Mouse (Mus musculus): ENCODE data around the gene Vamp1. TPM values are rescaled to one million over a fixed set of nuclear protein-coding genes. Genes with fewer than 3 reads are reported as not detected.
"Not testable (repeated sequence)": the region's sequence is repeated elsewhere in the genome, so short reads cannot be mapped to it uniquely, and the experiment has no call there.

The Vamp1 gene
- polyA plus RNA-seq, 1 experiment from 2014 or later, result 4.2 TPM

GRCm38 (mm10) chr6:125282721-125283120 is 67.4 kb downstream of the Vamp1 start:
- 93% methylated on average over 13 of the region's 13 CpGs for WGBS
- not testable (repeated sequence) for H3K27me3 ChIP-seq (ENCODE audit: low read depth, poor library complexity, severe bottlenecking); H3K36me3 ChIP-seq; H3K4me1 ChIP-seq; H3K4me3 ChIP-seq; H3K9me3 ChIP-seq (replicated peaks); DNase-seq (ENCODE audit: low spot score); H3K27ac ChIP-seq (replicated peaks)

- H3K36me3 ChIP-seq, result no peaks in the 10 kb centered on the region
- no peaks in the 10 kb centered on the region for H3K27me3 ChIP-seq (ENCODE audit: low read depth, poor library complexity, severe bottlenecking)
- H3K4me1 ChIP-seq, result no peaks in the 10 kb centered on the region
- no peak overlapping the region for H3K4me3 ChIP-seq
- no peak overlapping the region for H3K27ac ChIP-seq (replicated peaks)
- H3K9me3 ChIP-seq (replicated peaks), result peaks cover 3% of the 10 kb centered on the region; the same call in 1 of the 2 replicates
- DNase-seq (ENCODE audit: low spot score), result no peak
- 73% methylated on average over 8 of the region's 8 CpGs for WGBS
Measured at GRCm38 (mm10) chr6:125284250-125284649, 68.9 kb downstream of the Vamp1 start.

- no peaks in the 10 kb centered on the region for H3K4me1 ChIP-seq
- 93% methylated on average over 7 of the region's 7 CpGs for WGBS
- no peak overlapping the region for H3K4me3 ChIP-seq
- no peaks in the 10 kb centered on the region for H3K27me3 ChIP-seq (ENCODE audit: low read depth, poor library complexity, severe bottlenecking)
- peaks cover 3% of the 10 kb centered on the region; the same call in 1 of the 2 replicates for H3K9me3 ChIP-seq (replicated peaks)
- no peak overlapping the region for H3K27ac ChIP-seq (replicated peaks)
- no peak for DNase-seq (ENCODE audit: low spot score)
- no peaks in the 10 kb centered on the region for H3K36me3 ChIP-seq
Measured at GRCm38 (mm10) chr6:125284751-125285150, 69.4 kb downstream of the Vamp1 start.

- no peak within 1 kb of the TSS for H3K4me3 ChIP-seq
- peaks cover 3% of the 10 kb centered on the region; the same call in 1 of the 2 replicates for H3K9me3 ChIP-seq (replicated peaks)
- no peaks in the 10 kb centered on the region for H3K4me1 ChIP-seq
- no peak within 1 kb of the TSS for H3K27ac ChIP-seq (replicated peaks)
- WGBS, result 93% methylated on average over 22 of the region's 22 CpGs
- no peak for DNase-seq (ENCODE audit: low spot score)
- no peaks in the 10 kb centered on the region for H3K36me3 ChIP-seq
- H3K27me3 ChIP-seq (ENCODE audit: low read depth, poor library complexity, severe bottlenecking), result no peaks in the 10 kb centered on the region
Measured at GRCm38 (mm10) chr6:125285890-125286289, 70.5 kb downstream of the Vamp1 start, which contains the start of gene Tuba3a. TSS of gene Tuba3a (minus strand) at chr6:125286042.

- no peaks in the 10 kb centered on the region for H3K27me3 ChIP-seq (ENCODE audit: low read depth, poor library complexity, severe bottlenecking)
- H3K4me1 ChIP-seq, result no peaks in the 10 kb centered on the region
- no peak for DNase-seq (ENCODE audit: low spot score)
- H3K27ac ChIP-seq (replicated peaks), result no peak overlapping the region
- WGBS, result 95% methylated on average over 4 of the region's 4 CpGs
- no peaks in the 10 kb centered on the region for H3K36me3 ChIP-seq
- peaks cover 3% of the 10 kb centered on the region; the same call in 1 of the 2 replicates for H3K9me3 ChIP-seq (replicated peaks)
- no peak overlapping the region for H3K4me3 ChIP-seq
Measured at GRCm38 (mm10) chr6:125286944-125287343, 71.6 kb downstream of the Vamp1 start.

- H3K27me3 ChIP-seq (ENCODE audit: low read depth, poor library complexity, severe bottlenecking), result no peaks in the 10 kb centered on the region
- H3K36me3 ChIP-seq, result no peaks in the 10 kb centered on the region
- peaks cover 3% of the 10 kb centered on the region; the same call in 1 of the 2 replicates for H3K9me3 ChIP-seq (replicated peaks)
- no peak overlapping the region for H3K4me3 ChIP-seq
- WGBS, result 84% methylated on average over 5 of the region's 5 CpGs
- DNase-seq (ENCODE audit: low spot score), result no peak
- no peaks in the 10 kb centered on the region for H3K4me1 ChIP-seq
- H3K27ac ChIP-seq (replicated peaks), result no peak overlapping the region
Measured at GRCm38 (mm10) chr6:125288730-125289129, 73.4 kb downstream of the Vamp1 start.

GRCm38 (mm10) chr6:125291329-125291728 is 76.0 kb downstream of the Vamp1 start:
- H3K4me3 ChIP-seq, result no peak overlapping the region
- H3K27me3 ChIP-seq (ENCODE audit: low read depth, poor library complexity, severe bottlenecking), result no peaks in the 10 kb centered on the region
- no peaks in the 10 kb centered on the region for H3K9me3 ChIP-seq (replicated peaks)
- no peak for DNase-seq (ENCODE audit: low spot score)
- H3K36me3 ChIP-seq, result no peaks in the 10 kb centered on the region
- no peaks in the 10 kb centered on the region for H3K4me1 ChIP-seq
- H3K27ac ChIP-seq (replicated peaks), result no peak overlapping the region
- WGBS, result 81% methylated on average over 4 of the region's 4 CpGs

- DNase-seq (ENCODE audit: low spot score), result no peak
- Histone ChIP-seq H3K27me3 (ENCODE audit: low read depth, poor library complexity, severe bottlenecking) (no peaks in the 10 kb centered on the region), H3K4me1 (no peaks in the 10 kb centered on the region), H3K27ac (replicated peaks) (no peak overlapping the region), H3K9me3 (replicated peaks) (no peaks in the 10 kb centered on the region), H3K4me3 (no peak overlapping the region), H3K36me3 (no peaks in the 10 kb centered on the region)
- WGBS, result 93% methylated on average over 7 of the region's 7 CpGs
Measured at GRCm38 (mm10) chr6:125292256-125292655, 76.9 kb downstream of the Vamp1 start.

- Histone ChIP-seq H3K9me3 (replicated peaks) (no peaks in the 10 kb centered on the region), H3K36me3 (no peaks in the 10 kb centered on the region), H3K27ac (replicated peaks) (no peak overlapping the region), H3K27me3 (ENCODE audit: low read depth, poor library complexity, severe bottlenecking) (no peaks in the 10 kb centered on the region), H3K4me3 (no peak overlapping the region), H3K4me1 (no peaks in the 10 kb centered on the region)
- WGBS, result 92% methylated on average over 4 of the region's 4 CpGs
- DNase-seq (ENCODE audit: low spot score), result no peak
Measured at GRCm38 (mm10) chr6:125294049-125294448, 78.7 kb downstream of the Vamp1 start.

Small RNAs within 50 kb of the gene (microRNA-seq; reads per million reads assigned to microRNA genes)
- gene Mir3098 (2.4 reads per million), gene Mir8113 (not detected)

Other genes starting within 250 kb of the Vamp1 start
- 0.81 and 2.1 TPM in 2 replicates for gene Pianp, start 218.9 kb upstream of the Vamp1 start, polyA plus RNA-seq (2016; fragmentation: Nextera tagmentation; extraction: Ambion mirVana)
- 9.3 and 9.5 TPM in 2 replicates for gene Zfp384, start 206.4 kb upstream of the Vamp1 start, polyA plus RNA-seq (2016; fragmentation: Nextera tagmentation; extraction: Ambion mirVana)
- 121 and 149 TPM in 2 replicates for gene Ing4, start 175.8 kb upstream of the Vamp1 start, polyA plus RNA-seq (2016; fragmentation: Nextera tagmentation; extraction: Ambion mirVana)
- gene Acrbp, start 165.9 kb upstream of the Vamp1 start, polyA plus RNA-seq (2016; fragmentation: Nextera tagmentation; extraction: Ambion mirVana), result 10.1 and 14.2 TPM in 2 replicates
- 0.16 and 0.19 TPM in 2 replicates for gene Lpar5, start 147.6 kb upstream of the Vamp1 start, polyA plus RNA-seq (2016; fragmentation: Nextera tagmentation; extraction: Ambion mirVana)
- 90.7 and 103 TPM in 2 replicates for gene Chd4, start 119.6 kb upstream of the Vamp1 start, polyA plus RNA-seq (2016; fragmentation: Nextera tagmentation; extraction: Ambion mirVana)
- 72.6 and 86.4 TPM in 2 replicates for gene Nop2, start 83.6 kb upstream of the Vamp1 start, polyA plus RNA-seq (2016; fragmentation: Nextera tagmentation; extraction: Ambion mirVana)
- 12.7 and 15.1 TPM in 2 replicates for gene Iffo1, start 70.3 kb upstream of the Vamp1 start, polyA plus RNA-seq (2016; fragmentation: Nextera tagmentation; extraction: Ambion mirVana)
- 2,729 and 3,222 TPM in 2 replicates for gene Gapdh, start 49.1 kb upstream of the Vamp1 start, polyA plus RNA-seq (2016; fragmentation: Nextera tagmentation; extraction: Ambion mirVana)
- gene Ncapd2, start 23.9 kb upstream of the Vamp1 start, polyA plus RNA-seq (2016; fragmentation: Nextera tagmentation; extraction: Ambion mirVana), result 236 and 246 TPM in 2 replicates
- gene Mrpl51, start 23.8 kb upstream of the Vamp1 start, polyA plus RNA-seq (2016; fragmentation: Nextera tagmentation; extraction: Ambion mirVana), result 211 and 231 TPM in 2 replicates
- gene Tapbpl, start 16.3 kb downstream of the Vamp1 start, polyA plus RNA-seq (2016; fragmentation: Nextera tagmentation; extraction: Ambion mirVana), result 1.5 and 2.0 TPM in 2 replicates
- gene Cd27, start 21.5 kb downstream of the Vamp1 start, polyA plus RNA-seq (2016; fragmentation: Nextera tagmentation; extraction: Ambion mirVana), result 2.1 and 2.2 TPM in 2 replicates
- gene Tuba3a, start 70.5 kb downstream of the Vamp1 start, polyA plus RNA-seq (2016; fragmentation: Nextera tagmentation; extraction: Ambion mirVana), result 0.11 TPM in 1 of 2 replicates, not detected in the other
- gene Ltbr, start 98.3 kb downstream of the Vamp1 start, polyA plus RNA-seq (2016; fragmentation: Nextera tagmentation; extraction: Ambion mirVana), result 21.2 and 23.5 TPM in 2 replicates
- 0.25 and 0.48 TPM in 2 replicates for gene Scnn1a, start 105.1 kb downstream of the Vamp1 start, polyA plus RNA-seq (2016; fragmentation: Nextera tagmentation; extraction: Ambion mirVana)
- 21.7 and 24.5 TPM in 2 replicates for gene Tnfrsf1a, start 133.8 kb downstream of the Vamp1 start, polyA plus RNA-seq (2016; fragmentation: Nextera tagmentation; extraction: Ambion mirVana)
- 0.12 and 0.15 TPM in 2 replicates for gene Plekhg6, start 165.2 kb downstream of the Vamp1 start, polyA plus RNA-seq (2016; fragmentation: Nextera tagmentation; extraction: Ambion mirVana)

Measured in midbrain, embryonic 10.5 days (tissue).